Mouse (Mus musculus) urinary bladder, postnatal 36 days (tissue): ENCODE measurements around the gene Spsb1.

ENCODE experiments used
- DNase-seq, 2 experiments: peaks; one replicate each; pipeline ENCODE4 v3.0.0; 2022; ENCODE audit warnings: low spot score in 2 of 2, mixed read lengths in 1 of 2

The Spsb1 gene

GRCm38 (mm10) chr4:149855892-149856807, 98.7 kb downstream of the Spsb1 start:
- no peak for DNase-seq

GRCm38 (mm10) chr4:149855180-149855891, 99.5 kb downstream of the Spsb1 start:
- DNase-seq, result no peak

DNA sequence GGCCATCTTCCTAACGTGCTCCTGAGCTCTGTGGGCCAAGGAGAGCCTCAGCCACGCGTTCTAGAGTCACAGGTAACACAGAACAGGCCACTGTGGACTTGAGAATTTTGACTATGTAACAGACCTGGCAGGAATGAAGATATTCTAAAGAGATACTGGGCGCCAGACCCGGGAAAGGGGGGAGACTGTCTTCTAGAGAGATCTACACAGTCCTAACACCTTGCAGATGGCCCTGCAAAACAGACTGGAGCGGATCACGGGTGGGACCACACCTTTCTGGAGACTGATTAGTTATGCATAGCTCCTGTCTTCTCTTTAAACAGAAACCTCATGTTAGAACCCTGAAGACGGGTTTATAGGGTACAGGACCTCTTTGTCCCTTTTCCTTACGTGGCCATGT, 100.1 kb downstream of the Spsb1 start:
- no peak for DNase-seq

DNA sequence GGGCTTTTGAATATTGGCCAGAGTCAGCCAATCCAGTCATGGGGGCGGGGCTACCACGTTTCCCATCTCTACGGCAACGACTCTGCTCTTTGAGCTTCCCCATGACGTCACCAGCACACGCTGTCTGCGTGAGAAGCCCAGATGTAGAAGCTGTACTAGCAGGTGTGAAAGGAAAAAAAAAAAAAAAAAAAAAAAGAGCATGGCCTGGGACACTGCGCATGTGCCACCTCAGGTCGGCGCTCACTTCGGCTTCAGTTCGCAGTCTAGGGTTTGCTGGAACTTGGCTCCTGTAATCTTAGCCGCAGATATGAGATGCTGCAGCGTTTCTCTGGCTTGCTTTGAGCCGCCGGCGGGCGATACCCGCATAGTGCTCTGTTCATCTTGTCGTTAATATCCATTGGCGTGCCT, 100.5 kb downstream of the Spsb1 start:
- no peak for DNase-seq

DNA sequence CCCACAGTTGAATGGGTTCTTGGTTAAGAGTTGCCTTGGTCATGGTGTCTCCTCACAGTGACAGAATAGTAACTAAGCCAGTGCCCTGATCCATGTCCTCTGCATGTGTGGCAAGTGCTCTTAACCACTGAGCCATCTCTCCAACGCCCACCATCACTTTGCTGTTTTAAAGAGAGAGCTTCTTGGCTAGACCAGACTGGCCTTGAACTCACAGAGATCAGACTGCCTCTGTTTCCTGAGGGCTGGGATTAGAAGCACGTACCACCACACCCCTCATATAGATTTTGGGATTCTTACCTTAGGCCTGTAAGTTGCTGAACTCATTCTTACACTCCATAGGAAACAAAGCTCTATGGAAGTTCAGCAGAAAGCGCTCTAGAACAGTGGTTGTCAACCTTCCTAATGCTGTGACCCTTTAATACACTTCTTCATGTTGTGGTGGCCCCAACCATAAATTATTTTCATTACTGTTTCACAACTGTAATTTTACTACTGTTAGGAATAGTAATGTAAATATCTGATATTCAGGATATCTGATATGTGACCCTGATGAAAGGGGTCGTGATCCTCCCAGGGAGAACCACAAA, 101.1 kb downstream of the Spsb1 start:
- DNase-seq, result no peak

GRCm38 (mm10) chr4:149851554-149851953, 103.3 kb downstream of the Spsb1 start:
- no peak for DNase-seq

GRCm38 (mm10) chr4:149850674-149851073, 104.2 kb downstream of the Spsb1 start:
- DNase-seq, result peak in 1 of 2 experiments; percentile 40

DNA sequence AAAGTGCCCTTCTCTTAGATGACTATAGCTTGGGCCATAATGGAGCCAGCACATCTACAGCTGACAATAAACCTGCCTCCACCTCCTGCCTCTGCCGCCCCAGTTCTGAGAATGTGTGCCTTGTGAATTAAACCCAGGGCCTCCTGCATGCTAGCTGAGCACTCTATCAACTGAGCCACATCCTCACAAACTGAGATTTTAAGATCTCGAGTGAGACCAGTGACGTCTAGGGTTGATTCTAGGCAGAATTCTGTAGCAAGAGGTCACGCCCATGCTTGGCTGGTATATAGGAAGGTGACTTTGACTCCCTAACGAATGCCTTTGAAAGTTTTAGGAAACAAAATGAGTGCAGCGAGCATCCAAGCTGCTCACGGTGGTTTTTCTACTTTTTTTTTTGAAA, 104.8 kb downstream of the Spsb1 start:
- DNase-seq, result no peak

DNA sequence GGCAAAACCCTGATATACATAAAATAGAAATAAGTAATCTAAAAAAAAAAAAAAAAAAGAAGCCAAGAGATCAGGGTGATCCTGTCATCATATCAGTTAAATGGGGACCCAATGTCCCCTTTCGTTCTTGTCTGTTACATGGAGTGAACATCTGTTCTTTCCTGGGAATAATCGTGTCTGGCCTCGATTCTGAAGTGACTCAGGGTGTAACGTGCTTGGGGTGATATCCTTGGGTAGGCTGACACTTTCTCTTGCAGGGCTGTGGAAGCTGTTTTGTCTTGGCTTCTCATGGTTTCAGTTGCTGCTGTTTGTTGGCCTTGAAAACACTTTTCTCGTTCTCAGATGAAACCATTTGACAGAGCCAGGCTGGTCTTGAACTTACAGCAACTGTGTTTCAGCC, 105.8 kb downstream of the Spsb1 start:
- no peak for DNase-seq

DNA sequence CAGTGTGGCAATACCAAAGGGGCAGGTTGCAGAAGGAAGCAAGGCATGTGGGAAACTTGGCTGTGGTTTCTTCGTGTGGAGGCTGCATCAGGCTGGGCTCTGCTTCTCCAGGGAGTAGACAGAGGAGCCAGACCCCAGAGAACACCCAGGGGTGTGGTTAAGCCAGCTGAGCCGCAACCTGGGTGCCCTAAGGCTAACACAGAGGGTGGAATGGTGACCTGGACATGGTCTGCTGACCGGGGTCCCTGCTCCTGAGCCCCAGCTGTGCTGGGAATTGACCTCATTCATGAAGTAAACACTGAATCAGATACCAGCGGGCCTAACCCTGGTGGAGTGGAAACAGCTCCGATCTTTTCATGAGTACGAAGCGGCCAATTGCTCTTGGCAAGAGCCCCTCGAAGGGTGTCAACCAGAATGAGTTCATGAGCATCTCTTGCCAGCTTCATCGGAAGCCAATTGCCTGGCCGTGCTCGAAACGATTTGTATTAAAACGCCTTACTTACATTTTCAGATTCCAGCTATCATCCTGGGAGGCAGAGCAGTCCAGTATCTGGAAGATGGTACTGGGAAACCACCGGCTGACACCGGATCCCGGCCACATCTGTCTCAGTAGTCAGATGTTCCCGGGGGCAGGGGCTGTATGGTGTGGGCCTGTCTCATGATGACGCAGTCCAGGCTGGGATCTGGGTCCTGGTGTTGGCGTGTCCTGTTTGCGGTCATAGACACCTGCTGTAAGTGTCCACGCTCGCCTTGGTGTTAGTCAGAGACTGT, 107.8 kb downstream of the Spsb1 start:
- peak; percentile 49 to 71 for DNase-seq
